Mouse (Mus musculus) kidney, postnatal 0 days (tissue): ENCODE results near the gene Trim7. TPM values are rescaled to one million over a fixed set of nuclear protein-coding genes. Genes with fewer than 3 reads are reported as not detected.
"Not testable (repeated sequence)": the region's sequence is repeated elsewhere in the genome, so short reads cannot be mapped to it uniquely, and the experiment has no call there.

Experiments
- ATAC-seq: fragments of 200-750 bp; cut with Nextera tagmentation; replicated peaks from 2 replicates; pipeline ENCODE4 v1.8.0; 2017; ENCODE audit warnings: low read depth, moderate number of reproducible peaks, moderate TSS enrichment, moderate library complexity; ENCODE audit not compliant: low FRiP score
- DNase-seq: peaks from one replicate; pipeline ENCODE4 v3.0.0-alpha.2; 2016; ENCODE audit warnings: low spot score
- H3K27ac ChIP-seq: fragments of 300-500 bp; sonication (generic); 2 replicates; pipeline ENCODE4 v1.5.1; 2014; ENCODE audit warnings: mild to moderate bottlenecking
- H3K27me3 ChIP-seq: fragments of 300-500 bp; sonication (generic); 2 replicates; pipeline ENCODE4 v1.6.1; 2014; ENCODE audit warnings: low read length, mixed read lengths; ENCODE audit not compliant: insufficient read depth
- H3K36me3 ChIP-seq: fragments of 300-500 bp; sonication (generic); 2 replicates; pipeline ENCODE4 v1.6.1; 2014; ENCODE audit warnings: low read length, mixed read lengths; ENCODE audit not compliant: insufficient read depth
- H3K4me1 ChIP-seq: fragments of 300-500 bp; sonication (generic); replicated peaks from 2 replicates; pipeline ENCODE4 v1.6.1; 2014; ENCODE audit warnings: antibody characterized with exemption, low read length, mixed read lengths; ENCODE audit not compliant: insufficient read depth
- H3K4me2 ChIP-seq: fragments of 300-500 bp; sonication (generic); 2 replicates; pipeline ENCODE4 v1.6.1; 2014; ENCODE audit warnings: mild to moderate bottlenecking, low read length, moderate library complexity, mixed read lengths
- H3K4me3 ChIP-seq: fragments of 300-500 bp; sonication (generic); replicated peaks from 2 replicates; pipeline ENCODE4 v1.5.1; 2014; ENCODE audit warnings: low read depth, low read length
- H3K9ac ChIP-seq: fragments of 300-500 bp; sonication (generic); 2 replicates; pipeline ENCODE4 v1.6.1; 2014; ENCODE audit warnings: low read depth, low read length
- H3K9me3 ChIP-seq: fragments of 300-500 bp; sonication (generic); replicated peaks from 2 replicates; pipeline ENCODE4 v1.6.1; 2016; ENCODE audit warnings: low read length, inconsistent platforms, mixed read lengths
- CTCF ChIP-seq: IDR thresholded peaks from 2 replicates; pipeline ENCODE4 v1.5.1; 2016; ENCODE audit warnings: antibody characterized with exemption, low read depth, mild to moderate bottlenecking, moderate library complexity
- WGBS: fragments of 180-500 bp; shearing (Covaris S2); extraction: QIAGEN DNeasy Blood & Tissue Kit; methylation state at CpG from one replicate; pipeline ENCODE4 v1.1.7; 2014; 5-methylcytosine and 5-hydroxymethylcytosine counted together
- polyA plus RNA-seq: library from polyadenylated mRNA; unstranded; fragments of >200 nt; fragmentation: Nextera tagmentation; extraction: Ambion mirVana; gene quantifications from 2 replicates; pipeline ENCODE4 v1.2.1, GENCODE M21; 2015

Trim7 gene
- polyA plus RNA-seq, 1 experiment from 2014 or later: 10.2 TPM

DNA sequence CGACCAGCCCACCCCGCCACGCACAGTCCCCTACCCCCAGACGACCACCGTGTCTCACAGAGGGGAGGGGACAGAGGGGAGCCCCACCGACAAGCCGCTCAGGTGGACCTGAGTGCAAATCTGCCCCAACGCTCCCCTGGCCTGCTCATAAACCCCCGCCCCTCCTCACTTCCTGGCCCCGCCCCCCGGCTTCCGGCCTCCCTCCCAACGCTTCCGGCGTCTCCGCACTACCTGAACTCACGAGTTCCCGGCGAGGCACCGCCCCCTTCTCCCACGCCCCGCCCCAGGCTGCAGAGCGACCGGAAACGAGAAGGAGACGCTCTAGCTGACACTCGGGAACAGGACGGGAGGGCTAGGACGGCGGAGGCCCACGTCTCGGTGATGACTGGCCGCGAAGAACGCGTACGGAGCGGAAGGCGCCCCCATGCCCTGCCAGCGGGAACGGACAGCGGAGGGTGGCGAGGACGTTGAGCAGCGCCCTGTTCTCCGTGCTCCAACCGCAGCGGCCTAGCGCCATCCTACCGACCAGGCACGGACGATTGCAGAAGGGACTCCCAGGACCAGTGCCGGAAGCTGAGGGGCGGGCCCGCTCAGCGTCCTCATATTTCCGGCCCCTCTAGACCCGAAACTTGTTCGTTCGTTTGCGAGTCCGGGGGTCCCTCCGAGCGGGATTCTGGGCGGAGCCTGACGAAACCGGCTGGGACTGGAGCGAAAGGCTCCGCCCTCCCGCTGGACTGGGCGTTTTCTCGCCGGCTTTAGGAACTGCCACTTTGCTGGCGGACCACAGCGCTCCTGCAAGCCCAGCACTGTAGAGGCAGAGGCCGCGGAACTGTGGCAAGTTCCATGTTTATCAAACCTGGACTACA, 8.9 kb upstream of the Trim7 start, which contains the start of gene Trim41:
TSS of gene Trim41 (minus strand) at position 554 of the 866 bp plus-strand sequence.
- H3K9ac ChIP-seq: peak within 1 kb of the TSS; percentile 93
- H3K27ac ChIP-seq: peak within 1 kb of the TSS; percentile 96
- under 1% methylated on average over 71 of the region's 77 CpGs for WGBS
- H3K27me3 ChIP-seq: no peaks in the 10 kb centered on the region
- peak; percentile 22; the same call in 1 of the 2 replicates for TF ChIP-seq CTCF
- no peaks in the 10 kb centered on the region for H3K9me3 ChIP-seq
- peaks cover 18% of the 10 kb centered on the region for H3K4me1 ChIP-seq
- H3K4me3 ChIP-seq: peak within 1 kb of the TSS; percentile 77
- ATAC-seq (peak; percentile 96), DNase-seq (peak; percentile 98)
- peaks cover 11% of the 10 kb centered on the region; the same call in 1 of the 2 replicates for H3K36me3 ChIP-seq
- H3K4me2 ChIP-seq: peak within 1 kb of the TSS; percentile 68

DNA sequence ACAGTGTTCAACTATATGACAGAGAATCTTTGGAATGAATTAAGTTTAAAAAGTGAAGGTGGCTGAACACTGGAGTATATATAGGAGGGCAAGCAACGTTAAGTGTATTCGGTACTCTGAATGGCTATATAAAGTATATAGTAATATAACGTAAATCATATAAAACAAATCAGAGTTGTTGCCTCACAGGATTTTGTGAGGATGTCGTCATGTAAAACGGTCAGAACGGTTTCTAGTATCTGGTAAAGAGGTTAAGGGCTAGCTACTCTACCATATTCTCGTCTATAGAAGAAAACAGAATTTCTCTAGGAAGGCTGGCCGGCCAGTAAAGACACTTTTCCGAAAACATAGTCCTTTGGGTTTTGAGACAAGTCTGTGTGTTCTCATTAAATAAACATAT, 8.1 kb upstream of the Trim7 start:
- 6% methylated on average over 9 of the region's 9 CpGs for WGBS
- H3K27me3 ChIP-seq: no peaks in the 10 kb centered on the region
- H3K27ac ChIP-seq: peak overlapping the region; percentile 96
- peak overlapping the region; percentile 93; the same call in 1 of the 2 replicates for H3K9ac ChIP-seq
- DNase-seq (peak; percentile 48), ATAC-seq (no peak)
- peaks cover 18% of the 10 kb centered on the region for H3K4me1 ChIP-seq
- H3K4me3 ChIP-seq: peak overlapping the region; percentile 77
- no peak for TF ChIP-seq CTCF
- H3K4me2 ChIP-seq: peak overlapping the region; percentile 68
- H3K36me3 ChIP-seq: 0 out of 2 replicates have a peak, but pooled peaks cover 7% of the 10 kb centered on the region
- H3K9me3 ChIP-seq: no peaks in the 10 kb centered on the region

DNA sequence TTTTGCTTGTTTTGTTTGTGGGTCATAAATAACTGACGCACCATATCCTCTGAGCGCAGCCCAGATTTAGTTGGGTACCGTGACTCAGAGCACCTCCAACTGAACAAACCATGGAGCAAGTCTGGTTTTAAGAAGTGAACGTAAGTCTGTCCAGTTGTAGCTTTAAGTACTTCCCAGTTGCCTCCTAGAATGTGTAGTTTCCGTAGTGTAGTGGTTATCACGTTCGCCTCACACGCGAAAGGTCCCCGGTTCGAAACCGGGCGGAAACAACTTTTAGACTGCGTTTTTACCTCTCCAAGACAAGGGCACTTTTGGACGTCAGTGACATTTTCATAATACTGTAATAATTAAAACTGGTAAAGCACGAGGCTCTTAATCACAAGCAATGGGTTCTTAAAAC, 7.6 kb upstream of the Trim7 start:
- Histone ChIP-seq H3K4me3 (peak overlapping the region; percentile 77), H3K27ac (0 out of 2 replicates have a peak overlapping the region, but pooled peaks have one; percentile 96), H3K36me3 (0 out of 2 replicates have a peak, but pooled peaks cover 7% of the 10 kb centered on the region), H3K9ac (peak overlapping the region; percentile 93; the same call in 1 of the 2 replicates), H3K4me2 (peak overlapping the region; percentile 68), H3K9me3 (no peaks in the 10 kb centered on the region), H3K4me1 (peaks cover 18% of the 10 kb centered on the region), H3K27me3 (no peaks in the 10 kb centered on the region)
- peak; percentile 92 for DNase-seq
- no peak for TF ChIP-seq CTCF
- WGBS: under 1% methylated on average over 16 of the region's 16 CpGs
- ATAC-seq: no peak

- WGBS: 78% methylated on average over 7 of the region's 7 CpGs
- Histone ChIP-seq H3K27ac (no peak overlapping the region), H3K4me2 (no peak overlapping the region), H3K9ac (no peak overlapping the region), H3K4me3 (no peak overlapping the region), H3K36me3 (0 out of 2 replicates have a peak, but pooled peaks cover 7% of the 10 kb centered on the region), H3K4me1 (peaks cover 12% of the 10 kb centered on the region), H3K9me3 (no peaks in the 10 kb centered on the region), H3K27me3 (no peaks in the 10 kb centered on the region)
- DNase-seq: no peak
- no peak for ATAC-seq
- no peak for TF ChIP-seq CTCF
Observed at GRCm38 (mm10) chr11:48819614-48820307, 6.2 kb upstream of the Trim7 start.

GRCm38 (mm10) chr11:48820308-48820674, 5.6 kb upstream of the Trim7 start:
- no peak for ATAC-seq
- TF ChIP-seq CTCF: no peak
- H3K4me1 ChIP-seq: peaks cover 7% of the 10 kb centered on the region; the same call in 1 of the 2 replicates
- H3K36me3 ChIP-seq: 0 out of 2 replicates have a peak, but pooled peaks cover 3% of the 10 kb centered on the region
- H3K9ac ChIP-seq: no peak overlapping the region
- no peak overlapping the region for H3K4me2 ChIP-seq
- no peak overlapping the region for H3K4me3 ChIP-seq
- H3K9me3 ChIP-seq: no peaks in the 10 kb centered on the region
- no peak overlapping the region for H3K27ac ChIP-seq
- no peak for DNase-seq
- H3K27me3 ChIP-seq: no peaks in the 10 kb centered on the region

- not testable (repeated sequence) for ATAC-seq, H3K4me1 ChIP-seq, H3K36me3 ChIP-seq, H3K27ac ChIP-seq, H3K27me3 ChIP-seq, H3K4me3 ChIP-seq, H3K9me3 ChIP-seq, H3K9ac ChIP-seq, DNase-seq, H3K4me2 ChIP-seq
- WGBS: 87% methylated on average over 14 of the region's 14 CpGs
Observed at GRCm38 (mm10) chr11:48821299-48821698, 4.6 kb upstream of the Trim7 start.
